Mouse (Mus musculus): ENCODE measurements around the gene Cutc. TPM values are rescaled to one million over a fixed set of nuclear protein-coding genes. Genes with fewer than 3 reads are reported as not detected.

Gene Cutc
- polyA plus RNA-seq, 1 experiment, result 26.1 TPM

GRCm38 (mm10) chr19:43793951-43794350 is 41.2 kb downstream of the Cutc start:
- TF ChIP-seq POLR2A (IDR thresholded peaks at IDR 0.05; ENCODE audit: control insufficient read depth, low read depth, low read length), result no peak
- TF ChIP-seq CTCF (IDR thresholded peaks at IDR 0.05; ENCODE audit: control insufficient read depth, insufficient read depth, insufficient replicate concordance, low read depth, low read length), result no peak
- Histone ChIP-seq H3K36me3 (ENCODE audit: control insufficient read depth, insufficient read depth, low read length) (no peaks in the 10 kb centered on the region), H3K27ac (ENCODE audit: control insufficient read depth, insufficient read depth, low read depth, low read length) (no peak overlapping the region), H3K4me3 (ENCODE audit: control insufficient read depth, low read depth, low read length) (no peak overlapping the region), H3K27me3 (ENCODE audit: control insufficient read depth, insufficient read depth, low read length) (no peaks in the 10 kb centered on the region), H3K4me1 (ENCODE audit: control insufficient read depth, insufficient read depth, low read length) (no peaks in the 10 kb centered on the region)

GRCm38 (mm10) chr19:43795511-43795910 is 42.7 kb downstream of the Cutc start:
- no peak for TF ChIP-seq CTCF (IDR thresholded peaks at IDR 0.05; ENCODE audit: control insufficient read depth, insufficient read depth, insufficient replicate concordance, low read depth, low read length)
- TF ChIP-seq POLR2A (IDR thresholded peaks at IDR 0.05; ENCODE audit: control insufficient read depth, low read depth, low read length), result no peak
- no peak overlapping the region for H3K27ac ChIP-seq (ENCODE audit: control insufficient read depth, insufficient read depth, low read depth, low read length)
- no peaks in the 10 kb centered on the region for H3K36me3 ChIP-seq (ENCODE audit: control insufficient read depth, insufficient read depth, low read length)
- H3K27me3 ChIP-seq (ENCODE audit: control insufficient read depth, insufficient read depth, low read length), result no peaks in the 10 kb centered on the region
- no peaks in the 10 kb centered on the region for H3K4me1 ChIP-seq (ENCODE audit: control insufficient read depth, insufficient read depth, low read length)
- no peak overlapping the region for H3K4me3 ChIP-seq (ENCODE audit: control insufficient read depth, low read depth, low read length)

- Histone ChIP-seq H3K4me3 (ENCODE audit: control insufficient read depth, low read depth, low read length) (no peak overlapping the region), H3K27me3 (ENCODE audit: control insufficient read depth, insufficient read depth, low read length) (no peaks in the 10 kb centered on the region), H3K27ac (ENCODE audit: control insufficient read depth, insufficient read depth, low read depth, low read length) (no peak overlapping the region), H3K36me3 (ENCODE audit: control insufficient read depth, insufficient read depth, low read length) (no peaks in the 10 kb centered on the region), H3K4me1 (ENCODE audit: control insufficient read depth, insufficient read depth, low read length) (no peaks in the 10 kb centered on the region)
- no peak for TF ChIP-seq POLR2A (IDR thresholded peaks at IDR 0.05; ENCODE audit: control insufficient read depth, low read depth, low read length)
- no peak for TF ChIP-seq CTCF (IDR thresholded peaks at IDR 0.05; ENCODE audit: control insufficient read depth, insufficient read depth, insufficient replicate concordance, low read depth, low read length)
Measured at GRCm38 (mm10) chr19:43797216-43797615, 44.4 kb downstream of the Cutc start.

- no peak overlapping the region for H3K27ac ChIP-seq (ENCODE audit: control insufficient read depth, insufficient read depth, low read depth, low read length)
- H3K4me3 ChIP-seq (ENCODE audit: control insufficient read depth, low read depth, low read length), result no peak overlapping the region
- no peaks in the 10 kb centered on the region for H3K36me3 ChIP-seq (ENCODE audit: control insufficient read depth, insufficient read depth, low read length)
- TF ChIP-seq POLR2A (IDR thresholded peaks at IDR 0.05; ENCODE audit: control insufficient read depth, low read depth, low read length) (no peak), CTCF (IDR thresholded peaks at IDR 0.05; ENCODE audit: control insufficient read depth, insufficient read depth, insufficient replicate concordance, low read depth, low read length) (no peak)
- no peaks in the 10 kb centered on the region for H3K4me1 ChIP-seq (ENCODE audit: control insufficient read depth, insufficient read depth, low read length)
- no peaks in the 10 kb centered on the region for H3K27me3 ChIP-seq (ENCODE audit: control insufficient read depth, insufficient read depth, low read length)
Measured at GRCm38 (mm10) chr19:43801427-43802051, 48.7 kb downstream of the Cutc start.

GRCm38 (mm10) chr19:43803866-43804265 is 51.1 kb downstream of the Cutc start:
- no peaks in the 10 kb centered on the region for H3K36me3 ChIP-seq (ENCODE audit: control insufficient read depth, insufficient read depth, low read length)
- no peaks in the 10 kb centered on the region; the same call in 1 of the 2 replicates for H3K4me1 ChIP-seq (ENCODE audit: control insufficient read depth, insufficient read depth, low read length)
- H3K4me3 ChIP-seq (ENCODE audit: control insufficient read depth, low read depth, low read length), result no peak overlapping the region
- H3K27ac ChIP-seq (ENCODE audit: control insufficient read depth, insufficient read depth, low read depth, low read length), result no peak overlapping the region
- TF ChIP-seq POLR2A (IDR thresholded peaks at IDR 0.05; ENCODE audit: control insufficient read depth, low read depth, low read length) (no peak), CTCF (IDR thresholded peaks at IDR 0.05; ENCODE audit: control insufficient read depth, insufficient read depth, insufficient replicate concordance, low read depth, low read length) (no peak)
- no peaks in the 10 kb centered on the region for H3K27me3 ChIP-seq (ENCODE audit: control insufficient read depth, insufficient read depth, low read length)

GRCm38 (mm10) chr19:43809331-43809730 is 56.5 kb downstream of the Cutc start:
- no peak overlapping the region for H3K4me3 ChIP-seq (ENCODE audit: control insufficient read depth, low read depth, low read length)
- H3K4me1 ChIP-seq (ENCODE audit: control insufficient read depth, insufficient read depth, low read length), result no peaks in the 10 kb centered on the region; the same call in 1 of the 2 replicates
- H3K27ac ChIP-seq (ENCODE audit: control insufficient read depth, insufficient read depth, low read depth, low read length), result no peak overlapping the region
- no peaks in the 10 kb centered on the region for H3K27me3 ChIP-seq (ENCODE audit: control insufficient read depth, insufficient read depth, low read length)
- H3K36me3 ChIP-seq (ENCODE audit: control insufficient read depth, insufficient read depth, low read length), result no peaks in the 10 kb centered on the region
- TF ChIP-seq CTCF (IDR thresholded peaks at IDR 0.05; ENCODE audit: control insufficient read depth, insufficient read depth, insufficient replicate concordance, low read depth, low read length) (no peak), POLR2A (IDR thresholded peaks at IDR 0.05; ENCODE audit: control insufficient read depth, low read depth, low read length) (no peak)

GRCm38 (mm10) chr19:43811419-43811818 is 58.6 kb downstream of the Cutc start:
- H3K4me3 ChIP-seq (ENCODE audit: control insufficient read depth, low read depth, low read length), result no peak overlapping the region
- no peak overlapping the region for H3K27ac ChIP-seq (ENCODE audit: control insufficient read depth, insufficient read depth, low read depth, low read length)
- H3K36me3 ChIP-seq (ENCODE audit: control insufficient read depth, insufficient read depth, low read length), result no peaks in the 10 kb centered on the region
- no peaks in the 10 kb centered on the region for H3K27me3 ChIP-seq (ENCODE audit: control insufficient read depth, insufficient read depth, low read length)
- TF ChIP-seq CTCF (IDR thresholded peaks at IDR 0.05; ENCODE audit: control insufficient read depth, insufficient read depth, insufficient replicate concordance, low read depth, low read length), result no peak
- H3K4me1 ChIP-seq (ENCODE audit: control insufficient read depth, insufficient read depth, low read length), result no peaks in the 10 kb centered on the region; the same call in 1 of the 2 replicates
